Mouse (Mus musculus): ENCODE data around the gene Lect2. TPM values are rescaled to one million over a fixed set of nuclear protein-coding genes. Genes with fewer than 3 reads are reported as not detected.

Lect2 gene
- polyA plus RNA-seq, 1 experiment from 2014 or later = not detected

GRCm38 (mm10) chr13:56529031-56529430, 19.3 kb downstream of the Lect2 start:
- H3K36me3 ChIP-seq = no peaks in the 10 kb centered on the region
- no peaks in the 10 kb centered on the region for H3K9me3 ChIP-seq
- no peaks in the 10 kb centered on the region for H3K4me1 ChIP-seq
- no peak overlapping the region for H3K4me3 ChIP-seq
- no peaks in the 10 kb centered on the region for H3K27me3 ChIP-seq
- H3K9ac ChIP-seq = no peak overlapping the region
- H3K27ac ChIP-seq = no peak overlapping the region
- H3K4me2 ChIP-seq = no peak overlapping the region
- 80% methylated on average over 4 of the region's 4 CpGs for WGBS
- ATAC-seq (ENCODE audit: insufficient number of reproducible peaks, insufficient read depth, low FRiP score, low TSS enrichment, low read depth) = no peak

DNA sequence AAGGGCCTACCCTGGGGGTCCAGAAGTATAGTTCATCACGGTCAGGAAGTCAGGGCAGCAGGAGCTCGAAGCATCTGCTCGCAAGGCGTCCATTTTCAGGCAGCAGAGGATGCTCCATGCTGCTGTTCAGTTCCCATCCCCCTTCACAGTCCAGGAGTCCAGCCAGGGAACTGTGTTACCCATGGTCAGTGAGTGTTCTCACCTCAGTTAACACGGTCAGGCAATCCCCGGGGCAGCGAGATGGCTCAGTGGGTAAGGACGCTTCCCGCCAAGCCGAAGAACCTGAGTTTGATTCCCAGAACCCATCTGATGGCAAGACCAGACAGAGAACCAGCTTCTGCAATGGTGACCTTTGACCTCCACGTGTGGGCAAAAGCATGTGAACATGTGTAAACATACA, 20.0 kb downstream of the Lect2 start:
- Histone ChIP-seq H3K27me3 (no peaks in the 10 kb centered on the region), H3K9ac (no peak overlapping the region), H3K4me2 (no peak overlapping the region), H3K4me3 (no peak overlapping the region), H3K4me1 (no peaks in the 10 kb centered on the region), H3K9me3 (no peaks in the 10 kb centered on the region), H3K27ac (no peak overlapping the region), H3K36me3 (no peaks in the 10 kb centered on the region)
- WGBS = 87% methylated on average over 11 of the region's 11 CpGs
- ATAC-seq (ENCODE audit: insufficient number of reproducible peaks, insufficient read depth, low FRiP score, low TSS enrichment, low read depth) = no peak

GRCm38 (mm10) chr13:56527846-56528245, 20.5 kb downstream of the Lect2 start:
- no peak overlapping the region for H3K4me3 ChIP-seq
- no peaks in the 10 kb centered on the region for H3K9me3 ChIP-seq
- no peak for ATAC-seq (ENCODE audit: insufficient number of reproducible peaks, insufficient read depth, low FRiP score, low TSS enrichment, low read depth)
- H3K36me3 ChIP-seq = no peaks in the 10 kb centered on the region
- 87% methylated on average over 7 of the region's 7 CpGs for WGBS
- no peak overlapping the region for H3K27ac ChIP-seq
- no peak overlapping the region for H3K9ac ChIP-seq
- no peak overlapping the region for H3K4me2 ChIP-seq
- H3K27me3 ChIP-seq = no peaks in the 10 kb centered on the region
- H3K4me1 ChIP-seq = no peaks in the 10 kb centered on the region

DNA sequence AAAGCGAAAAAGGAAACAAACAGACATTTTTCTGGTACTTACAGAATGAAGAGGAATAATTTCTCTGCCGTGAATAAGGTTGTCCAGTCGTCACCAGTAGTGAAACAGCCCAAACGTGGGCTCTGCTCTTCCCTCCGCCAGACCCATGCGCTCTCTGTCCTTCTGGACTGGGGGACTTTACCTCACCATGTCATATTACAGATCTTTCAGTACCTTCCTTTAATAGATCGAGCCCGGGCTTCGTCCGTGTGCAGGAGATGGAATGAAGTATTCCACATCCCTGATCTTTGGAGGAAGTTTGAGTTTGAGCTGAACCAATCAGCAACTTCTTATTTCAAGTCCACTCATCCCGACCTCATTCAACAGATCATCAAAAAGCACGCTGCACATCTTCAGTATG, 21.4 kb downstream of the Lect2 start:
- Histone ChIP-seq H3K4me3 (no peak overlapping the region), H3K9me3 (no peaks in the 10 kb centered on the region), H3K36me3 (no peaks in the 10 kb centered on the region), H3K4me1 (no peaks in the 10 kb centered on the region), H3K9ac (no peak overlapping the region), H3K27ac (no peak overlapping the region), H3K27me3 (no peaks in the 10 kb centered on the region), H3K4me2 (no peak overlapping the region)
- 83% methylated on average over 12 of the region's 12 CpGs for WGBS
- ATAC-seq (ENCODE audit: insufficient number of reproducible peaks, insufficient read depth, low FRiP score, low TSS enrichment, low read depth) = no peak

- no peaks in the 10 kb centered on the region for H3K9me3 ChIP-seq
- no peaks in the 10 kb centered on the region for H3K27me3 ChIP-seq
- H3K4me3 ChIP-seq = peak overlapping the region; percentile 70
- peak overlapping the region; percentile 86 for H3K4me2 ChIP-seq
- H3K36me3 ChIP-seq = no peaks in the 10 kb centered on the region
- ATAC-seq (ENCODE audit: insufficient number of reproducible peaks, insufficient read depth, low FRiP score, low TSS enrichment, low read depth) = no peak
- 4% methylated on average over 8 of the region's 8 CpGs for WGBS
- peak overlapping the region; percentile 78 for H3K9ac ChIP-seq
- H3K4me1 ChIP-seq = no peaks in the 10 kb centered on the region
- no peak overlapping the region for H3K27ac ChIP-seq
Observed at GRCm38 (mm10) chr13:56522821-56523167, 25.5 kb downstream of the Lect2 start.

DNA sequence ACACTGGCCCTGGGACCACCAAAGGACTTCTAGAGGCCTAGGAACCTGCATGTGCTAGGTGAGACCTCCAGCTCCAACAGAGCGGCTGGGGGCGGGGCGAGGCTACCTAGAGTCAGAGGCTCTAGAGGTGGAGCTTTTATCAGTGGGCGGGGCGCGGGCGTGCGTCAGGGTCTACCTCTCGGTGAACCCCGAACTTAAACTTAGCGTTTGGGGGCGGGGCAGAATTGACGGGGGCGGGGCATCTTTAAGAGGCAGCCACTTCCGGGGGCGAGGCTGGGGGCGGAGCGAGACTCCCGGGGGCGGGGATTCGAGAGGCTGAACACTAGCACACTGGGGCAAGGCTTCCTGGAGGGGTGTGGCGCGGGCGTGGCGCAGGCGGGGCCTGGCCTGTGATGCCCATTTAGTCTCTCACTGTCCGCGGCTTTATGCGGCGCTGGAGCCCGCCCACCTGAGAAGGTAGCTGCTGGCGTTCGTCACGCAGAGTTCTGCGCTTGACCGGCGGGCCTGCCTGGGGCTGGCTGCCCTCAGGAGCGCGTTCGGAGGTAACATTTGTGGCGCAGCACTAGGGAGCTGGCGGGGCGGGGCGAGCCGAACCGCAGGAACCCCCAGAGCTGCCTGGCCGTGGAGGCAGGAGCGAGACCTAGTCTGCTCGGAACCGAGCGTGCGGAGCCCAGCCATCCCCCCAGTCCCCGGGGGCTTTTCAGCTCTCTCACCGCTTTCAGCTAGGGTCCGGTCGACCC, 26.1 kb downstream of the Lect2 start, which contains the start of gene Fbxl21:
Fbxl21 (plus strand) TSS at position 392 of the 740 bp plus-strand sequence.
- WGBS = 2% methylated on average over 56 of the region's 56 CpGs
- H3K4me2 ChIP-seq = peak within 1 kb of the TSS; percentile 86
- no peak within 1 kb of the TSS for H3K27ac ChIP-seq

DNA sequence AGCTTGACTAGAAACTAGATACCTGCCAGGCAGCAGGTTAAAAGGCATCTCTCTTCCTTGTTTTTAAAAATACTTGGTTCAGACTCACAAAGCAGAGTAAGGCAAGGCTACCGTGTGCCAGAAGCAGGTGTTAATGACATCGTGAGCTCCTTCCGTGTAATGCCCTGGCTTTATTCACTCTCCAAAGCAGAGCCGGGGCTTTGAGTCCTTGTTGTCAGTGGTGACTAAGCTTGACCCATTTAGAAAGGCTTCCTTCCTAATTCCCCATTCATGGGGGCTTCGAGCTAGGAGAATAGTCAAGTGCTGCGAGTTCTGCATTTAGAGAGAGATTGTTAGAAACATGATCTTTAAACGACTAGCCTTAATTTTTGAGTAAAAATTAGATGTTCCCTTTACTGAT, 31.5 kb downstream of the Lect2 start:
- Histone ChIP-seq H3K36me3 (no peaks in the 10 kb centered on the region), H3K4me3 (no peak overlapping the region), H3K4me2 (no peak overlapping the region), H3K4me1 (no peaks in the 10 kb centered on the region), H3K9me3 (no peaks in the 10 kb centered on the region), H3K27ac (no peak overlapping the region), H3K9ac (no peak overlapping the region), H3K27me3 (no peaks in the 10 kb centered on the region)
- ATAC-seq (ENCODE audit: insufficient number of reproducible peaks, insufficient read depth, low FRiP score, low TSS enrichment, low read depth) = no peak
- WGBS = 58% methylated on average over 7 of the region's 7 CpGs

More for the DNA sequence above, 26.1 kb downstream of the Lect2 start, which contains the start of gene Fbxl21:
- H3K9me3 ChIP-seq = no peaks in the 10 kb centered on the region
- peak; percentile 96 for ATAC-seq (ENCODE audit: insufficient number of reproducible peaks, insufficient read depth, low FRiP score, low TSS enrichment, low read depth)
- H3K9ac ChIP-seq = peak within 1 kb of the TSS; percentile 78
- H3K36me3 ChIP-seq = no peaks in the 10 kb centered on the region
- H3K27me3 ChIP-seq = no peaks in the 10 kb centered on the region
- H3K4me3 ChIP-seq = peak within 1 kb of the TSS; percentile 70
- H3K4me1 ChIP-seq = no peaks in the 10 kb centered on the region

- no peak for ATAC-seq (ENCODE audit: insufficient number of reproducible peaks, insufficient read depth, low FRiP score, low TSS enrichment, low read depth)
- H3K9me3 ChIP-seq = no peaks in the 10 kb centered on the region
- H3K4me3 ChIP-seq = no peak overlapping the region
- no peaks in the 10 kb centered on the region for H3K27me3 ChIP-seq
- WGBS = 71% methylated on average over 4 of the region's 4 CpGs
- no peaks in the 10 kb centered on the region for H3K4me1 ChIP-seq
- no peaks in the 10 kb centered on the region for H3K36me3 ChIP-seq
- H3K27ac ChIP-seq = no peak overlapping the region
- no peak overlapping the region for H3K9ac ChIP-seq
- H3K4me2 ChIP-seq = no peak overlapping the region
Observed at GRCm38 (mm10) chr13:56516311-56516710, 32.0 kb downstream of the Lect2 start.

- no peak overlapping the region for H3K27ac ChIP-seq
- no peak for ATAC-seq (ENCODE audit: insufficient number of reproducible peaks, insufficient read depth, low FRiP score, low TSS enrichment, low read depth)
- no peak overlapping the region for H3K9ac ChIP-seq
- H3K4me3 ChIP-seq = no peak overlapping the region
- H3K4me2 ChIP-seq = no peak overlapping the region
- no peaks in the 10 kb centered on the region for H3K4me1 ChIP-seq
- no peaks in the 10 kb centered on the region for H3K9me3 ChIP-seq
- H3K27me3 ChIP-seq = no peaks in the 10 kb centered on the region
- H3K36me3 ChIP-seq = no peaks in the 10 kb centered on the region
Observed at GRCm38 (mm10) chr13:56513595-56513994, 34.7 kb downstream of the Lect2 start.

DNA sequence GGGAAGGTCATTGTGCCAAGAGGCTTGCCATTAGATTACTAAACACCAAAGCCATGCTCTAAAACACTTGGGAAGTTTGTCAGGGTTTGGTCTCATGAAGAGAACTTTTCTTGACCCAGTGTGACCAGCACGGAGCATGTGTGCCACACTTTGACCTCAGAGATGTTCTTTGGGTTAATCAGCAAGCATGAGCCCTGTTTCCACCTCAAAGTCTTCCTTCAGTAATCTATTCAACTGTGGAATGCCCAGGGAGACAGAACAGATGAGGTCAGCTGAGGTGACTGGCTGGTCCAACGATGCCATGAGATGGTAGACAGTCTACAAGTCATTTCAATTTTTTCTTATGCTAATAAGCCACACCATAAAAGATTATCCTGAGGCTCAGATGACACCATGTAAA, 38.5 kb downstream of the Lect2 start:
- H3K36me3 ChIP-seq = no peaks in the 10 kb centered on the region
- H3K27me3 ChIP-seq = no peaks in the 10 kb centered on the region
- no peaks in the 10 kb centered on the region for H3K4me1 ChIP-seq
- H3K9me3 ChIP-seq = peaks cover 4% of the 10 kb centered on the region; the same call in 1 of the 2 replicates
- no peak overlapping the region for H3K4me2 ChIP-seq
- H3K9ac ChIP-seq = no peak overlapping the region
- H3K27ac ChIP-seq = no peak overlapping the region
- WGBS = 75% methylated on average over 2 of the region's 2 CpGs
- ATAC-seq (ENCODE audit: insufficient number of reproducible peaks, insufficient read depth, low FRiP score, low TSS enrichment, low read depth) = no peak
- no peak overlapping the region for H3K4me3 ChIP-seq

GRCm38 (mm10) chr13:56506871-56507496, 41.3 kb downstream of the Lect2 start:
- peaks cover 4% of the 10 kb centered on the region; the same call in 1 of the 2 replicates for H3K9me3 ChIP-seq
- no peaks in the 10 kb centered on the region for H3K4me1 ChIP-seq
- no peak overlapping the region for H3K4me3 ChIP-seq
- H3K36me3 ChIP-seq = no peaks in the 10 kb centered on the region
- H3K27ac ChIP-seq = no peak overlapping the region
- H3K4me2 ChIP-seq = no peak overlapping the region
- no peak for ATAC-seq (ENCODE audit: insufficient number of reproducible peaks, insufficient read depth, low FRiP score, low TSS enrichment, low read depth)
- H3K9ac ChIP-seq = no peak overlapping the region
- WGBS = 64% methylated on average over 6 of the region's 6 CpGs
- H3K27me3 ChIP-seq = no peaks in the 10 kb centered on the region

- no peak overlapping the region for H3K27ac ChIP-seq
- H3K9me3 ChIP-seq = 0 out of 2 replicates have a peak, but pooled peaks cover 4% of the 10 kb centered on the region
- H3K9ac ChIP-seq = no peak overlapping the region
- H3K4me1 ChIP-seq = no peaks in the 10 kb centered on the region
- no peak overlapping the region for H3K4me2 ChIP-seq
- H3K4me3 ChIP-seq = no peak overlapping the region
- ATAC-seq (ENCODE audit: insufficient number of reproducible peaks, insufficient read depth, low FRiP score, low TSS enrichment, low read depth) = no peak
- no peaks in the 10 kb centered on the region for H3K27me3 ChIP-seq
- 64% methylated on average over 6 of the region's 6 CpGs for WGBS
- no peaks in the 10 kb centered on the region for H3K36me3 ChIP-seq
Observed at GRCm38 (mm10) chr13:56501866-56502420, 46.4 kb downstream of the Lect2 start.

Measured in embryonic facial prominence, embryonic 13.5 days (tissue).